Mouse (Mus musculus): Measurements from ENCODE around the gene Kif16b. TPM values are rescaled to one million over a fixed set of nuclear protein-coding genes. Genes with fewer than 3 reads are reported as not detected.

The Kif16b gene
- total and polyA plus RNA-seq, 3 experiments, result 7.8 to 9.5 (median 8.0) TPM

- no peaks in the 10 kb centered on the region for H3K79me2 ChIP-seq (replicated peaks; ENCODE audit: control insufficient read depth, extremely low read depth, insufficient read depth, poor library complexity, severe bottlenecking)
- TF ChIP-seq ELF1 (IDR thresholded peaks at IDR 0.05; ENCODE audit: low read depth, low read length) (no peak), PAX5 (IDR thresholded peaks at IDR 0.05; ENCODE audit: low read length) (no peak)
- dilution Hi-C loops (cut with MboI; ENCODE audit: extremely low pct_ligation_motif_present, extremely low pct_unique_long_range_greater_than_20kb, low sequenced_read_pairs), result no loop called here
- no peak overlapping the region for H3K27ac ChIP-seq (ENCODE audit: insufficient read depth, low read depth)
- no peak for DNase-seq (ENCODE audit: extremely low read depth)
- H3K4me3 ChIP-seq (replicated peaks in 1 of 3; ENCODE audit: low read depth in 2 of 3, low read length in 2 of 3, poor library complexity in 1 of 3), result no peak overlapping the region
- H3K27me3 ChIP-seq (replicated peaks), result no peaks in the 10 kb centered on the region
- peaks cover 0 to 17% of the 10 kb centered on the region in 2 experiments; a peak in 2 of 4 replicates for H3K4me1 ChIP-seq (ENCODE audit: control insufficient read depth in 1 of 2, insufficient read depth in 2 of 2)
- peaks cover 0 to 17% of the 10 kb centered on the region in 2 experiments for H3K36me3 ChIP-seq (replicated peaks in 1 of 2; ENCODE audit: control insufficient read depth in 1 of 2, insufficient read depth in 1 of 2, low read length in 1 of 2)
- no peak overlapping the region for H3K4me2 ChIP-seq (ENCODE audit: insufficient read depth, low read depth, poor library complexity, severe bottlenecking)
- no peaks in the 10 kb centered on the region for H3K9me3 ChIP-seq (replicated peaks; ENCODE audit: low read length)
- H3K9ac ChIP-seq (ENCODE audit: insufficient read depth, low read depth), result no peak overlapping the region
- in situ Hi-C loops (cut with MboI; ENCODE audit: low pct_ligation_motif_present, low pct_unique_long_range_greater_than_20kb, low sequenced_read_pairs), result no loop called here
Observed at GRCm38 (mm10) chr2:142738488-142738887, 162.8 kb downstream of the Kif16b start.

- DNase-seq (ENCODE audit: extremely low read depth), result no peak
- no peak overlapping the region for H3K4me2 ChIP-seq (ENCODE audit: insufficient read depth, low read depth, poor library complexity, severe bottlenecking)
- TF ChIP-seq JUND (conservative IDR thresholded peaks at IDR 0.05; ENCODE audit: low read depth, low read length) (no peak), CHD2 (IDR thresholded peaks at IDR 0.05; ENCODE audit: low read length) (no peak), MYC (IDR thresholded peaks at IDR 0.05; ENCODE audit: low read depth, low read length) (no peak), POLR2A (IDR thresholded peaks at IDR 0.05; ENCODE audit: low read depth, low read length) (no peak), MAFK (IDR thresholded peaks at IDR 0.05; ENCODE audit: insufficient replicate concordance, low read length) (no peak), POLR2AphosphoS2 (IDR thresholded peaks at IDR 0.05; ENCODE audit: low read depth, low read length) (no peak), ZKSCAN1 (IDR thresholded peaks at IDR 0.05; ENCODE audit: borderline replicate concordance, low read depth, low read length) (no peak), TBP (conservative IDR thresholded peaks at IDR 0.05; ENCODE audit: low read depth, low read length) (no peak)
- no peaks in the 10 kb centered on the region for H3K27me3 ChIP-seq (replicated peaks)
- peaks cover 0 to 15% of the 10 kb centered on the region in 2 experiments; a peak in 2 of 4 replicates for H3K4me1 ChIP-seq (ENCODE audit: control insufficient read depth in 1 of 2, insufficient read depth in 2 of 2)
- dilution Hi-C loops (cut with MboI; ENCODE audit: extremely low pct_ligation_motif_present, extremely low pct_unique_long_range_greater_than_20kb, low sequenced_read_pairs), result no loop called here
- H3K4me3 ChIP-seq (replicated peaks in 1 of 3; ENCODE audit: low read depth in 2 of 3, low read length in 2 of 3, poor library complexity in 1 of 3), result no peak overlapping the region
- in situ Hi-C loops (cut with MboI; ENCODE audit: low pct_ligation_motif_present, low pct_unique_long_range_greater_than_20kb, low sequenced_read_pairs), result no loop called here
- peaks cover 0 to 27% of the 10 kb centered on the region in 2 experiments for H3K36me3 ChIP-seq (replicated peaks in 1 of 2; ENCODE audit: control insufficient read depth in 1 of 2, insufficient read depth in 1 of 2, low read length in 1 of 2)
- H3K9me3 ChIP-seq (replicated peaks; ENCODE audit: low read length), result no peaks in the 10 kb centered on the region
- no peak overlapping the region for H3K9ac ChIP-seq (ENCODE audit: insufficient read depth, low read depth)
- H3K27ac ChIP-seq (ENCODE audit: insufficient read depth, low read depth), result no peak overlapping the region
- H3K79me2 ChIP-seq (replicated peaks; ENCODE audit: control insufficient read depth, extremely low read depth, insufficient read depth, poor library complexity, severe bottlenecking), result no peaks in the 10 kb centered on the region
Observed at GRCm38 (mm10) chr2:142735691-142736090, 165.6 kb downstream of the Kif16b start.

- Histone ChIP-seq H3K4me1 (ENCODE audit: control insufficient read depth in 1 of 2, insufficient read depth in 2 of 2) (no peaks in the 10 kb centered on the region), H3K9me3 (replicated peaks; ENCODE audit: low read length) (no peaks in the 10 kb centered on the region), H3K4me2 (ENCODE audit: insufficient read depth, low read depth, poor library complexity, severe bottlenecking) (no peak overlapping the region), H3K4me3 (replicated peaks in 1 of 3; ENCODE audit: low read depth in 2 of 3, low read length in 2 of 3, poor library complexity in 1 of 3) (no peak overlapping the region), H3K79me2 (replicated peaks; ENCODE audit: control insufficient read depth, extremely low read depth, insufficient read depth, poor library complexity, severe bottlenecking) (no peaks in the 10 kb centered on the region), H3K36me3 (replicated peaks in 1 of 2; ENCODE audit: control insufficient read depth in 1 of 2, insufficient read depth in 1 of 2, low read length in 1 of 2) (peaks cover 0 to 21% of the 10 kb centered on the region in 2 experiments), H3K27me3 (replicated peaks) (no peaks in the 10 kb centered on the region), H3K27ac (ENCODE audit: insufficient read depth, low read depth) (no peak overlapping the region), H3K9ac (ENCODE audit: insufficient read depth, low read depth) (no peak overlapping the region)
- dilution Hi-C loops (cut with MboI; ENCODE audit: extremely low pct_ligation_motif_present, extremely low pct_unique_long_range_greater_than_20kb, low sequenced_read_pairs) (no loop called here), in situ Hi-C loops (cut with MboI; ENCODE audit: low pct_ligation_motif_present, low pct_unique_long_range_greater_than_20kb, low sequenced_read_pairs) (no loop called here)
- no peak for TF ChIP-seq ZKSCAN1 (IDR thresholded peaks at IDR 0.05; ENCODE audit: borderline replicate concordance, low read depth, low read length)
- no peak for TF ChIP-seq MYC (IDR thresholded peaks at IDR 0.05; ENCODE audit: low read depth, low read length)
- TF ChIP-seq ELF1 (IDR thresholded peaks at IDR 0.05; ENCODE audit: low read depth, low read length), result no peak
- no peak for TF ChIP-seq JUND (conservative IDR thresholded peaks at IDR 0.05; ENCODE audit: low read depth, low read length)
- TF ChIP-seq POLR2AphosphoS2 (IDR thresholded peaks at IDR 0.05; ENCODE audit: low read depth, low read length), result no peak
- no peak for DNase-seq (ENCODE audit: extremely low read depth)
Observed at GRCm38 (mm10) chr2:142734046-142734445, 167.3 kb downstream of the Kif16b start.

All from CH12.LX (cell line).